Mouse (Mus musculus) gastrocnemius, postnatal 4 days (tissue): ENCODE results near the gene Prkcb. TPM values are rescaled to one million over a fixed set of nuclear protein-coding genes. Genes with fewer than 3 reads are reported as not detected.

Experiments
- DNase-seq, 2 experiments: peaks; one replicate each; pipeline ENCODE4 v3.0.0; 2021 to 2022; ENCODE audit warnings: low spot score in 2 of 2, mixed read lengths in 2 of 2
- total RNA-seq, 2 experiments: library from RNA; stranded (reverse); gene quantifications; 2 replicates each; pipeline ENCODE4 v1.2.3; 2021

The Prkcb gene
- total RNA-seq, 2 experiments from 2014 or later, result 4.4 to 5.8 TPM

DNA sequence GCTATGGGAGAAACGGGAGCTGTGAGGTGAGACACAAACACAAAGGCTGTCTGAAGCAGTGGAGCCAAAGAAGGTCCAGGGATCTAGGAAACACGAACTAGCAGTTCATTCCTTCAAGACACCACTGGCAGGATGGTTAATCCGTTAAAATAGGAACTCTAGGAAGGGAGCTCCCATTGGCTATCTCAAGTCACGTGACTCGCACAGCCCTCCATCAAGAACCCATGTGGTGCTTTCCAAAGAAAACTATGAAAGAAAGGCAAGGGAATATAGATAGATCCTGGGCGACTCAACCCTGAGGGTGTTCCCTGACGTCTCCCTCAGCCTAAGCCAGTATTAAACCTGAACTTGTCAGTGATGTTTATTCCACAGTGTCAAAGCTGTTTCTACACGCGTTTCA, 31.0 kb downstream of the Prkcb start:
- no peak for DNase-seq

DNA sequence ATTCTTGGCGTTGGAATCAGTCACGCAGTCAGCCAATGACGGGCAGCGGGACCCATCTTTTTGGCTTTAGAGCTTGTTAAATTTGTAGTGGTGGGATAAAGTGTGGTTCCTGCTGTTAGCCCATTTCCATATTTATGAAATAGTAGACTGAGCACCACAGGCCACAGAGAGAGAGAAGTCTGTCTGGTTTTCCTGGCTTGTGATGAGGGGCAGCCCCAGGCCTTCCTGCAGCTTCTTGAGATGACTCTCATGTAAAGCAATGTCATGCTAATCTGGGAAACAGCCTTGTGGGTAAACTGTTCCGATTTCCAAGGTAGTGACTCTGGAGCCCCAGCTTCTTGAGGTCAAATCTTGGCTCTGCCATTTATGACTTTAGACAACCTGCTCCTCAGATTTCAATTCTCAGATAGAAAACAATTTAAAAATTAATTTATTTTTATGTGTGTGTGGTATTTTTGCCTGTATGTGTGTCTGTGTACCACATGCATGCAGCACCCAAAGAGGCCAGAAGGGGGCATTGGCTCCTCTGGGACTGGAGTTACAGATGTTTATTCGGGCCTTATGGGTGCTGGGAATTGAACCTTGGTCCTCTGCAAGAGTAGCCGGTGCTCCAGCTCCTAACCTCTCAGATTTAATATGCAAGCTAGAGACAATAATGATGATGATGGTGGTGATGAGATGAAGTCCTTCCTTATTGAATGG, 32.4 kb downstream of the Prkcb start:
- no peak for DNase-seq

DNA sequence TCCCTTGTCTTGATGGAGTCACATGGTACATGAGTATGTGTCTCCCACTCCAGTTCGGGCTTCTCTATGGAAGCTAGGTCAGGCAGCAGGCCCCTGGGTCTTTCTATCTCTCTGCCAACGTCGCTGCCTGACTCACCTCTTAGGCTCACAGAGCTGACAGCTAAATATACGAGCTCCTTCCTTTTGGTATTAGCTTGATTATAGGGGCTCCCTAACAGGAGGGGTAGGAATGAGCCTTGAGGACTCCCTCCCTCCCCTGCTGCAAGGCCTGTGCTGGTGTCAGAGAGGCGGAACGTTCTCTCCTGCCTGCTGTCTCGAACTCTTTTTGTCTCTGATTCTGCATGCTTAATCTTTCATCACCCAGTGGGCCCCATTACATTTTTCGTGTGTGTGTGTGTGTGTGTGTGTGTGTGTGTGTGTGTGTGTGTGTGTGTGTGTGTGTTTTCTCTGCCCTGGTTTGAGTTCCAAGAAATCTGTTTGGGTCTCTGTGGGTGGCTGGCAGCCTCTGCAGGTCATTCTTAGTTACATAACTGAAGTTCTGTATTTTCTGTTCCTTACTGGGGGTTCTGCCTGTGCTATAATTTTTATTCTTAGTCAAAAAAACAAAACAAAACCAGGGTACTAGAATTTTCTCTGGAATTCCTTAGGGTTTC, 33.6 kb downstream of the Prkcb start:
- DNase-seq, result no peak

DNA sequence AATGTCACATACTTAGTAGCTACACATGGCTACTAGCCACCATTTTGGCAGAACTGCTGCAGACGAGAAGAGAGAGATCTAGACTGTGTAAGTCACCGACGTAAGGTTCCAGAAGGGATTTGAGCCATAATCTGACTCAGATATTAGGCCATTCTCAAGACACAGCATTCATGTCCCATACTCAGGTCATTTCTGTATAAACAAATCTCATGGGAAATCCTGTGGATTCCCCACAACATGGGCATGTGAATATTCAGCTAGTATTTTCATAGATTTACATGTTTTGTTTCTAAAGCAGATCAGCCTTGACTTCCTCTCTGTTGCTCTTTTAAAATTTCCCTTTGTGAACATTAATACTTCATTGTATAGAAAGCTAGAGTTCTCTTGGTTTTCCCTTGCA, 39.4 kb downstream of the Prkcb start:
- no peak for DNase-seq

DNA sequence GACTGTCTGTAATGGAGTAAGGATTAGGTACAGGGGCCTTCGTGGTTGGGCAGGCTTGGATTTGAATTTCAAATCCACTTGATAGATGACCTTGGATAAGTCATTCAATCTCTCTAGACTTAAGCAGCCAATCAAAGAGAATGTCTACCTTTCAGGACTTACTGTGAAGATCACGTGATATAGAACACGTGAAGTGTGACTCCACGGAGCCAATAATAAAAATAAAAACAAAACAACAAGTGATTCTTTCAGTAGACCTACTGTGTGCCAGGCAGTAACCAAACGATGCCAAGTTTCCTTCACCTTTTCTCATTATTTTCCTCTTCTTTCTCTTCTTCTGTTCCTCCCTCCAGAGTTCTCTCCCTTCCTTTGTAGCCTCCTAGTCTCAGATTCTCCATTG, 39.9 kb downstream of the Prkcb start:
- DNase-seq, result no peak

DNA sequence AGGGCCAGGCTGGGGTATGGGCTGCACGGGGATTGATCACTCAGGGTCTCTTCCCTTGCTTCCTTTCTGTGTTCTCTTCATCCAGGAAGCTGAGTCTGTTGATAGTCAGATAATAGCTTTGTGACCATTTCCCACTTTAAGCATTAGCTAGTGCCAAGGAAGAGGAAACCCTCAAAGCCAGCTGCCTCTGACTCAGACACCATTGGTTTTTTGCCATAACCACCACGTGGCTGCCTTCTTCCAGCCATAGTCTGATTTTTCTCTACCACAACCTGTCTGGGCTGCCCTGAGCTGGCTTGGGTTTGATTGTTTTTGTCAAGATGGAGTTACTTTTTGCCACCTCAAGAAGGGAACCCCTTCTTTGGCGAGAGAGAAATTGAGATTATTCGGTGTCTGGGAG, 41.0 kb downstream of the Prkcb start:
- no peak for DNase-seq

DNA sequence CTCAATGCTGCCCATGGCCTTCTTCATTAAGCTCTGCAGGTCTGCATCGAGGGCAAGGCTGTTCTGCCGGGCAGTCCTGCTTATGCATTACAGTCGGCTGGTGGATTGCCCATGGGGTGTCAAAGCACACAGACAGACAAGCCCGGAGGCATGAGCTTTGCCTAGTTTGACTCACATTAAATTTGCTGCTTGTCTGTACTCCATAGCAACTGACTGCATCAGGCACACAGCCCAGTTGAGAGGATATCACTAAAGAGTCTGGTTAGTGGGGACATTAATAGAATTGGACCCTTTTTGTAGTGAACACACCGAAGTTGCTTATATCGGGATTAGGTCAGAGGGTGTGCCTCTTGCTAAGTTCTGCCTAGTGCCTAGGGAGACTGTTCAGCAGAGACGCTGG, 45.1 kb downstream of the Prkcb start:
- DNase-seq, result no peak

DNA sequence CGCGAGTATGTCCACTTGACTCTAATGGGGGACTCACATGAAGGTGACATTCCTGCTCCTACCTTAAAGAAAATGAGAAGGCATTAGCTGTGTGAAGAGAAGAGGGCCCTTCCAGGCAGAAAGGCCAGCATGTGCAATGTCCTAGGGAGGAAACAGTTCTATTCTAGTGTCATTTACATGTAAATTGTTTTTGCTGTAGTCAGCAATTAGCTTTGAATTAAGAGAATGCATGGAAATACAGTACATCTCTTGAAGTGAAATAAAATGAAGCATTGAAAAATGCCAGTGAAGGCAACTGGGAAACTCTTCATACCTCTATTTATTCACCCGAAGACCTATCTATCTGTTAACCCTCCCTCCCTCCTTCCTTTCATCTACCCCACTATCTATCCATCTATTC, 48.8 kb downstream of the Prkcb start:
- no peak for DNase-seq

DNA sequence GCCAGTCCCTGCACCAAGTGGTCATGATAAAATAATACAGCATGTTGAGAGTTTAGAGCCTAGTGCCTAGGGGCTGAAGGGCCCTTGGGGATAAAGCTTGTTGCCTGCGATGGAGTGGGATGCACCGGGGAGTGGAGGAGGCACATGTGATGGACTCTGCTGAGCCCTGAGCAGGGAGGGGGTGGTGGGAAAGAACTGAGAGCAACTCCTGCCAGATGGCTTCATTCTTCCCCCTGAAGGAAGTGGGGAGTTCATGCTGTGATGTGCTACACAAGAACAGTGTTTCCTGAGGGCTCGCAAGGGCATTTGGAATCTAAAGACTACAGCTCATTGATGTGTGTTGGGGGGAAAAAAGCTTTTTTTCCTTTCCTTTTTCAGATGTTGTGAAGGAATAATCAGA, 49.5 kb downstream of the Prkcb start:
- no peak for DNase-seq

DNA sequence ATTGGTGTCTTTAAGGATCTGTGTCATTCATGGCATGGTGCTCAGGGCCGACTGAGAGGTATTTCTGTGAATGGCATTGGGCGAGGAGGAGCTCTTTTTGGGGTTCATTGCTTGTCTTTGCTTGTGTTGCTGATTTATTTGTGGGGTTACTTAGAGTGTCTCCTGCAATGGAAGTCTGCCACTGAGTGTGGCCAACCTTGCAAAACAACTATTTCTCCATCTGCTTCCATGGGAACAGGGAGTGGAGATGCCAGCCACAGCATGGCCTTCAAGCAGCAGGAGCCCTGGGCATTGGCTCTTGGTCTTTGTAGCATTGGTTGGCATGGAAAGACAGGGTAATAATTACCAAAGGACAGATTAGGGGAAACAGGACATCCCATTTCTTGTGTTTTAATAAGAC, 50.9 kb downstream of the Prkcb start:
- DNase-seq, result no peak

DNA sequence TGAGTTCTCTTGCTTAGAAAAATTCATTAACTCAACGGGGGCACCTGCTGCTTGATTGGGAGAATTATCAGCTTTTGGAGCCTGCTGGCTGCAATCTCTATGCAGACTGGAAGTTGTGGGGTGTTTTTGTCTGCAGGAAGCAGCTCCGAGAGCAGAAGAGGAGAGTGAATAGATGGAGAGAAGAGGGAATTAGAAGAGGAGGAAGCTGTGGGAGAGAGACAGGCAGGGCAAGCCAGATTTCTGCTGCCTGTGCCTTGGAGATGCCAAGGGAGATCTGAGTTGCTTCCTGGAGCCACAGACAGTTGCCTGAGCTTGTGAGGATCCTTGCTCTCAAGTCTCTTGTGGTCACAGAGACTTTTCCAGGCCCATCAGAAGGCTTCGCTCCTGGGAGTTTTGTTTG, 53.3 kb downstream of the Prkcb start:
- no peak for DNase-seq

DNA sequence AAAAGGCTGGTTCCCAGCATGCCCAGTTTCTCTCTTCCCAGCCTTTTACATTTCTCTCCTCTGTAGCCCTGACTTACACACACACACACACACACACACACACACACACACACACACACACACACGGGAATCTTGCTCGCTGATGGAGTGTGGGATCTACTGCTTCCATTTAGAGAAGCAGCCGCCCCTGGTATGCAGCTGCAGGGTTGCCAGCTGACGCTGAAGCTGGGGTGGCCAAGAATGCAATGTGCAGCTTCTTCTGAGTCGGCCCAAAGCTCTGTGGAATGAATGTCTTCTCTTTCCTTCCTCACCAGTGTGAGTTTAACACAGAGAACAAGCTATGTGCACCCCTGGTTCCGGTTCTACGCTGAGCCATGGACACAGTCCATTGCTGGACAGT, 56.1 kb downstream of the Prkcb start:
- DNase-seq, result no peak

DNA sequence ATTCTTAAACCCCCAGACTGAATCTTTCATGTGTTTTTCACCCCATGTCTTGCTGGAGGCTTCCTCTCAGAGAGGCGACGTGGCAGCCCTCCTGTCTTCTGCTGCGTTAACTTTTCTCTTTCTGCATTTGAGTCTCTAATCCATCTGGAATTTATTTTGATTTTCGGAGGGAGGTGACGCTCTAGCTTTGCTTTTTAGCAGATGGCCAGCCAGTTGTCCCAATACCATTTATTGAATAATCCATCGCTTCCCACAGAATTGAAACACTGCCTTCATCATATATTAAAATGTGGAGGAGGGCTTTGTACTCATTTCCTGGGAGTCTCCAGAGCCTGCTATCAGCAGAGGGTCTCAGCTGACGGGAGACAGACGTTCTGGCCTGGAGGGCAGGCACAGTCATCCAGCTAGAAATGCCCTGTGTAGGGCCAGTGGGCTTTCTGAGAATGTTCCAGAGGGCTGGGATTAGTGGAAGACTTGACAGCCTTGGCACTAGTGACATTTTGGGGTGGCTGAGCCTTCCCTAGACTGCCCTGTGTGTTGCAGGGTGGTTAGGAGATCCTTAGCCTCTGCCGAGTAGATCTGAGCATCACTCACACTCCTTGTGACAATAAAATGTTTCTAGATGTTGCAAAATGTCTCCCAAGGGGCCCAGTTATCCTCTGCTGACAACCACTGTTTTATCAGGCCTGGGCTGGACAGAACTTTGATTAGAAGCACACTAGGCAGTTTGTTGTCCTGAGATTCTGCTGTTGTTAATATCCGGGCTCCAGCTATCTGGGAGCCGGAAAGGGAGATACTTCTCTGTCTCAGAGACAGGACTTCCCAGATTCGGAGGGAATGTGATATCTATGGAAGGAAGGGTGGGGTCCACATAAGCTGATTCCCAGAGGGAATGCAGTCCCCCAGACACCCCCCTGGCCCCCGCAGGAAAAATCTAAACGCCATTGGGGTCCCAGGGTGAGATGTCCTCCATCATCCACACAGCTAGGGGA, 58.0 kb downstream of the Prkcb start:
- no peak for DNase-seq

DNA sequence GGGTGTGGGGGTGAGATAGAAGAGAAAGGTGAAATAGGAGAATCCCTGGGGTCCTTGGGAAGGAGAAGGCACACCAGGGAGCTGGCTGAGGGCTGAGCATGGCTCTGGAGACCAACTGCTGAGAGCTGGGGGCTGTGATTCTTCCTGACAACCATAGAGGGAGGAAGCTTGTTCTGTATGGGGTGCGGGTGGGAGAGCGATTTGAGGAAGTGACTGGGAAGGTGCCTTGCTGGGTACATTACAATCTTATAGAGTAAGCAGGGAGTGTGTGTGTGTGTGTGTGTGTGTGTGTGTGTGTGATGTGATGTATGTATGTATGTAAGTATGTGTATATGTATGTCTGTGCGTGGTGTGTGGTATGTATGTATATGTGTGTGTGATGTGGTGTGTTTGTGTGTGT, 58.9 kb downstream of the Prkcb start:
- DNase-seq, result no peak

DNA sequence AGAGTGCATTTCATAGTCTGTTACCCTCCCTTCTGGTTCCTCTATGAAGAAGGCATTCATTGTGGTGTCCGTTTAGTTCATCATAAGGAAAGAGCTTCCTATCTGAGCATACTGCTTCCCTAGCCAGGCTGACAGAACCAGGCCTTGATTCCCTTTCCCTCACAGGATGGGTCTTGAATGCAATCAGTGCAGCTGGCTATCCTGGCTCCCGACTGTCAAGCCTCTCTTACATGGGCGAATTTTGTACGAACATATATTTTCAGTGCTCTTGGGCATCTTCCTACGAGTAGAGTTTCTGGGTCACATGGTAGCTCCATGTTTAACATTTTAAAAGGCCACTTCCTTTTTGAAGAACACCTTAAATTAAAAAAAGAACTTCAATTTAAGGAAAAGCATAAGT, 61.4 kb downstream of the Prkcb start:
- no peak for DNase-seq

DNA sequence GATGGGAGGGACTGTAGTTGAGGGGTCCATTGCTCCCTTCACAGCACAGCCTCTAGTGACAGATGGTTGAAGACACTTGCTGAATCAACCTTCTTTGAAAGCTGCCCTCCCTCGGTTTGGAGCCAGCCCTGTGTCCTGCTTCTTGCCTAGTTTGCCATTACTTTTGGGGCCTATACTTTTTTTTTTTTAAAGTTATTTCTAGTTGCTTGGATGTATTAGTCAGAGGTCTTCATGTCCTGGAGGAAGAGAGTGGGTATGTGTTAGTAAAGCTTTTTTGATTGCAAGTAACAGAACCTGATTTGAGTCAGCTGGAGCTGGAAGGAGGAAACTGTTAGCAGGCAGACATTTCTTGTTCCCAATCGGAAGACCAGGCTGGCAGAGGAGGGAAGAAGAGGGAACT, 62.2 kb downstream of the Prkcb start:
- DNase-seq, result no peak

DNA sequence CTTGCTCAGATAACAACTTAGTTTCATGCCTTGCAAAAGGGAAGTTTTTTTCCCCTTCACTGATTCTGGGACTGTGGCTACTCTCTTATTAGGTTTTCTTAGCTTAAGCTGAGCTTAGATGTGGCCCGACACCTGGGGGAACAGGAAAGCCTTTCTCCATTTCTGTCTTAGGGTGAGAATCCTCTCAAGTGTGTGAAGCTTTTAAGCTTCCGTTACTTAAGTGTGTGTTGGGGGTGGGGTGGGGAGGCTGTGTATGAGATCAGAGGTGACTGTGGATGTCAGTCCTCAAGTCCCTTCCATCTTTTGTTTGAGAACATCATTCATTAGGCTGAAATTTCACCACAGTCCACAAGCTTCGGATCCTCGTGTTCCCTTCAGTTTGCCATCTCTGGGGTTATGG, 63.3 kb downstream of the Prkcb start:
- no peak for DNase-seq

DNA sequence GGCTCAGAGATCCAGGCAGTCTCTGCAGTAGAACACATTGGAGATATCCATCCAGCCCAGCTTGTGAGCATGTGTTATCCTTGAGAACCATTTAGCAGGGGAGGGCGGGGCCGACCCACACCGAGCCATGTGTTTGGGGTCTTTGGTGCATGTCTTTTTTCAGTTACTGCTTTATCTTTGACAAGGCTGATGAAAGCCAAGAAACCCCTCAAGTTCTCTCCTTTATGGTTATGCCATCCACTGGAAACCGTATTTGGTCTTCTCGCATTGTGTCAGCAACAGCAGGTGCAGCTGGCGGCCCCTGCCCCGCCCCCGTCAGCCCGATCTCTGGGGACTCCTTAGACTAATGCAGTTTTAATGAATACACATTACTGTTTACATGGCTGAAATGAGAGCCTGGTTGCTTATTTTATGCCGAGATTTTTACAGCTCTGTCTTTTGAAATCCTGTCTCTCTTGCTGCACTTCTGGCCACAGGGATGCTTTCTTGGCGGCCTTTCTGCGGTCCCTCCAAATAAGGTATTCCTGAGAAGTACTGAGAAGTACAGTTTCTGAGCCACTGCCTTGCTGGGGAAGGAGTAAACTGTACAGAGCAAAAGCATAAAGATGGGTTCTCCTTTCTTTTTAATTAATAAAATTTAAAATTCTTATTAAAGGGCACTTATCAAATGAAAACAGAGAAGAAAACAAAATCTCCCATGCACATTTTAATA, 64.2 kb downstream of the Prkcb start:
- no peak for DNase-seq

DNA sequence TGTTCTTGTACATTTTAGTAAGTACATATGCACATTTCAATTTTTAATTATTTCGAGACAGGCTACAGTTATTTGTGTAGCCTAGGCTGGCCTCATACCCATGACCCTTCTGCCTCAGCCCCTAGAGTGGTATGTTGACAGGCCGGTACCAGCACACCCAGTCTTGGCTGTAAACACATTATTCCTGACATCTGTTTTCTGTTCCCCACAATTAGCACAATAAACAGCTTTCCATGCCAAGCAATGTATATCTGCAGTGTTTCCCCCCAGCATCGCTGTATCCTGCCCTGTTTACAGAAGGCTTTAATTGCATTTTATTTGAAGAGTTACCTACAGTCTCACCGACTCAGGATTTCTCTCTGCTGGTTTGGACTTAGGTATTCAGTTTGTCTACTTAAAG, 64.8 kb downstream of the Prkcb start:
- no peak for DNase-seq

DNA sequence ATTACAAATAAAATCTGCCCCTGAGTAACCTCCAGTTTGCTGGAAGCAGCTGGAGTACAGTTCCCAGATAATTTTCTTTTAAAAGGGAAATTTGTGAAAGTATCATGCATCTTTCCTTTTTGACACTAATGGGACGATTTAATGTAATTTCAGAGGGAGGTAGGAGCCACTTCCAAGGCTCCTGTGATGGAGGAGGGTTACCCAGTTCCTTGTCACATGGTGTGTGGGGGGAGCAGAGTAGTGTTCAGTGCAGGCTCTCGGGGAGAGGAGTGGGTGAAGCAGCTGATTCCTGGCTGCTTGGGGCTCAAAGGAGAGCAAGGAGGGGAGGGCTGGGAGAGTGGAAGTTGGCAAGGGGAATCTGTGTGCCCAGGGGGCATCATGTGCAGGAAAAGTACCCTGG, 68.4 kb downstream of the Prkcb start:
- no peak for DNase-seq

DNA sequence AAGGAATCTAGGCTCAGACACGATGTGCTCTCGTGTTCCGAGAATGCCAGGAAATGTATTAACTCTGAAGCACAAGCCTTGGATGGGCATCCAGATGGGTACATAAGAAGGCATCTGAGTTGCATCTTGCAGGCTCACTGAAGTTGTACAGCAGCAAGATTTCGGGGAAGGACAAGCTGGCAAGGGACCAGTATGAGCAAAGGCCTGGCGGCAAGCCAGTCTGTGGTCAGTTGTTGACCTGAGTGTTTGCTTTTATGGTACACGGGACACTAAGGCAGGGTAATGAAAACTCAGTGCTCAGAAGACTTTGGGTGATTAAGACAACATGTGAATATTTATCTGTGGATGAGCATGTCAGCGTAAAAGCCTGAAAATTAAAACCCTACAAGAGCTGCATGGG, 69.3 kb downstream of the Prkcb start:
- DNase-seq, result no peak
